Mouse (Mus musculus): ENCODE results near the gene Mindy4b-ps. TPM values are rescaled to one million over a fixed set of nuclear protein-coding genes. Genes with fewer than 3 reads are reported as not detected.

The Mindy4b-ps gene
- total RNA-seq, 2 experiments from 2014 or later = not detected

GRCm38 (mm10) chr3:58786470-58786869 lies 35.6 kb downstream of the Mindy4b-ps start:
- no peak for ATAC-seq (replicated peaks; ENCODE audit: low FRiP score, poor library complexity, severe bottlenecking)

- no peak for ATAC-seq (replicated peaks; ENCODE audit: low FRiP score, poor library complexity, severe bottlenecking)
Measured at GRCm38 (mm10) chr3:58785863-58786262, 36.2 kb downstream of the Mindy4b-ps start.

- no peak for ATAC-seq (replicated peaks; ENCODE audit: low FRiP score, poor library complexity, severe bottlenecking)
Measured at GRCm38 (mm10) chr3:58784219-58785092, 37.7 kb downstream of the Mindy4b-ps start.

GRCm38 (mm10) chr3:58783602-58784218 lies 38.4 kb downstream of the Mindy4b-ps start:
- no peak for ATAC-seq (replicated peaks; ENCODE audit: low FRiP score, poor library complexity, severe bottlenecking)

GRCm38 (mm10) chr3:58756429-58756828 lies 65.7 kb downstream of the Mindy4b-ps start:
- no peak for ATAC-seq (replicated peaks; ENCODE audit: low FRiP score, poor library complexity, severe bottlenecking)

- ATAC-seq (replicated peaks; ENCODE audit: low FRiP score, poor library complexity, severe bottlenecking) = no peak
Measured at GRCm38 (mm10) chr3:58755769-58756168, 66.3 kb downstream of the Mindy4b-ps start.

GRCm38 (mm10) chr3:58754361-58754760 lies 67.8 kb downstream of the Mindy4b-ps start:
- no peak for ATAC-seq (replicated peaks; ENCODE audit: low FRiP score, poor library complexity, severe bottlenecking)

GRCm38 (mm10) chr3:58751818-58752620 lies 70.1 kb downstream of the Mindy4b-ps start:
- no peak for ATAC-seq (replicated peaks; ENCODE audit: low FRiP score, poor library complexity, severe bottlenecking)

- no peak for ATAC-seq (replicated peaks; ENCODE audit: low FRiP score, poor library complexity, severe bottlenecking)
Measured at GRCm38 (mm10) chr3:58748724-58749123, 73.4 kb downstream of the Mindy4b-ps start.

- no peak for ATAC-seq (replicated peaks; ENCODE audit: low FRiP score, poor library complexity, severe bottlenecking)
Measured at GRCm38 (mm10) chr3:58747924-58748323, 74.2 kb downstream of the Mindy4b-ps start.

- ATAC-seq (replicated peaks; ENCODE audit: low FRiP score, poor library complexity, severe bottlenecking) = no peak
Measured at GRCm38 (mm10) chr3:58739536-58739935, 82.6 kb downstream of the Mindy4b-ps start.

Other genes with a start within 250 kb of the Mindy4b-ps start
- 47.9 and 98.9 TPM in 2 replicates for gene Selenot, start 245.7 kb downstream of the Mindy4b-ps start, total RNA-seq (2015; ENCODE audit: low replicate concordance)
- 60.7 and 108 TPM in 2 replicates for gene Selenot, start 245.7 kb downstream of the Mindy4b-ps start, total RNA-seq (2017; ENCODE audit: low replicate concordance)
- not detected in 2 replicates for gene Erich6, start 185.1 kb downstream of the Mindy4b-ps start, total RNA-seq (2015; ENCODE audit: low replicate concordance)
- not detected in 2 replicates for gene Erich6, start 185.1 kb downstream of the Mindy4b-ps start, total RNA-seq (2017; ENCODE audit: low replicate concordance)
- 2.1 and 7.6 TPM in 2 replicates for gene Siah2, start 129.9 kb downstream of the Mindy4b-ps start, total RNA-seq (2015; ENCODE audit: low replicate concordance)
- gene Siah2, start 129.9 kb downstream of the Mindy4b-ps start, total RNA-seq (2017; ENCODE audit: low replicate concordance) = 1.0 and 1.2 TPM in 2 replicates
- gene Clrn1, start 63.0 kb upstream of the Mindy4b-ps start, total RNA-seq (2015; ENCODE audit: low replicate concordance) = 4.2 TPM in 1 of 2 replicates, not detected in the other
- gene Clrn1, start 63.0 kb upstream of the Mindy4b-ps start, total RNA-seq (2017; ENCODE audit: low replicate concordance) = not detected in 2 replicates
- not detected in 2 replicates for gene Med12l, start 183.5 kb upstream of the Mindy4b-ps start, total RNA-seq (2015; ENCODE audit: low replicate concordance)
- gene Med12l, start 183.5 kb upstream of the Mindy4b-ps start, total RNA-seq (2017; ENCODE audit: low replicate concordance) = 0.23 and 0.39 TPM in 2 replicates

Data from erythroid progenitor cell, adult 5-6 weeks (primary cell).